Comparison of ENCODE assay signal across 8 mouse cellular contexts in genomic region chr3:110141351-110142302, GRCm38 (mm10). TPM values are rescaled to one million over a fixed set of nuclear protein-coding genes. Genes with fewer than 3 reads are reported as not detected.
DNase-seq lines count a peak whose midpoint lies in the region; ATAC-seq and TF ChIP-seq lines count a peak whose summit lies in the region.

No protein-coding gene starts in this region.

- no peak for TF ChIP-seq POLR2A in thymus, adult 2 months (IDR thresholded peaks at IDR 0.05; ENCODE audit: control insufficient read depth, extremely low read depth, insufficient read depth, low read length, poor library complexity)
- no peak for TF ChIP-seq POLR2A in liver, adult 2 months (IDR thresholded peaks at IDR 0.05; ENCODE audit: extremely low read depth, insufficient read depth, low read length)

- intact Hi-C loops in gastrocnemius, postnatal 14 days (cut with DNase I; ENCODE audit: low total_unique reads): no loop called here

- no peak for TF ChIP-seq CTCF in thymus, adult 2 months (IDR thresholded peaks at IDR 0.05; ENCODE audit: borderline replicate concordance, control insufficient read depth, extremely low read depth, insufficient read depth, low read length, poor library complexity)
- 0 out of 2 replicates have a peak, but pooled peaks have one; percentile 17 for TF ChIP-seq CTCF in liver, adult 2 months (IDR thresholded peaks at IDR 0.05; ENCODE audit: low read depth, low read length)

- H3K27me3 ChIP-seq in thymus, adult 2 months (ENCODE audit: control insufficient read depth, insufficient read depth, low read length): peaks cover 13% of the 10 kb centered on the region
- peaks cover 18% of the 10 kb centered on the region; the same call in 1 of the 2 replicates for H3K27me3 ChIP-seq in kidney, embryonic 16.5 days (ENCODE audit: insufficient read depth, low read length)
- peaks cover 15% of the 10 kb centered on the region for H3K27me3 ChIP-seq in liver, adult 2 months (ENCODE audit: control insufficient read depth, insufficient read depth, low read length)
- no peaks in the 10 kb centered on the region for H3K27me3 ChIP-seq in neural tube, embryonic 11.5 days (ENCODE audit: control insufficient read depth, insufficient read depth, low read length)

- no peak overlapping the region for H3K27ac ChIP-seq in thymus, adult 2 months (ENCODE audit: control insufficient read depth, insufficient read depth, low read length)
- no peak overlapping the region for H3K27ac ChIP-seq in kidney, embryonic 16.5 days (ENCODE audit: low read length)
- no peak overlapping the region for H3K27ac ChIP-seq in liver, adult 2 months (replicated peaks; ENCODE audit: insufficient read depth, low read depth, low read length)
- no peak overlapping the region for H3K27ac ChIP-seq in neural tube, embryonic 11.5 days (ENCODE audit: low read depth, low read length)

- peak; percentile 12 for DNase-seq in thymus, postnatal 14 days
- no peak for DNase-seq in thymus, adult 2 months
- DNase-seq in cerebellum, postnatal 14 days: peak; percentile 85 to 86
- peak; percentile 13 for DNase-seq in gastrocnemius, postnatal 14 days
- peak; percentile 12 for DNase-seq in liver, adult 2 months (ENCODE audit: extremely low read depth, low read depth, low spot score)
- DNase-seq in neural tube, embryonic 11.5 days (ENCODE audit: low spot score): peak; percentile 61

- no peak overlapping the region for H3K9ac ChIP-seq in kidney, embryonic 16.5 days (replicated peaks; ENCODE audit: low read length)
- no peak overlapping the region for H3K9ac ChIP-seq in liver, adult 2 months (ENCODE audit: low read depth, low read length)
- peak overlapping the region; percentile 58 for H3K9ac ChIP-seq in neural tube, embryonic 11.5 days (ENCODE audit: low read length)

- H3K36me3 ChIP-seq in thymus, adult 2 months (ENCODE audit: control insufficient read depth, insufficient read depth, low read length): no peaks in the 10 kb centered on the region
- H3K36me3 ChIP-seq in kidney, embryonic 16.5 days (ENCODE audit: insufficient read depth, low read length): no peaks in the 10 kb centered on the region
- no peaks in the 10 kb centered on the region for H3K36me3 ChIP-seq in liver, adult 2 months (ENCODE audit: control insufficient read depth, insufficient read depth, low read length)
- H3K36me3 ChIP-seq in neural tube, embryonic 11.5 days (ENCODE audit: control insufficient read depth, insufficient read depth, low read length): no peaks in the 10 kb centered on the region

- no peak overlapping the region for H3K4me3 ChIP-seq in thymus, adult 2 months (ENCODE audit: control insufficient read depth, insufficient read depth, low read length)
- peak overlapping the region; percentile 60 for H3K4me3 ChIP-seq in kidney, embryonic 16.5 days (ENCODE audit: low read length)
- no peak overlapping the region for H3K4me3 ChIP-seq in liver, adult 2 months (ENCODE audit: insufficient read depth, low read depth, low read length)
- H3K4me3 ChIP-seq in neural tube, embryonic 11.5 days (ENCODE audit: low read depth, low read length): peak overlapping the region; percentile 64

- H3K79me2 ChIP-seq in liver, adult 2 months (ENCODE audit: control insufficient read depth, insufficient read depth, low read length): no peaks in the 10 kb centered on the region

- peak overlapping the region; percentile 99 for H3K4me2 ChIP-seq in kidney, embryonic 16.5 days (replicated peaks; ENCODE audit: low read depth, low read length)
- H3K4me2 ChIP-seq in neural tube, embryonic 11.5 days (ENCODE audit: low read depth): peak overlapping the region; percentile 99

- WGBS in thymus, adult 2 months: 7% methylated on average over 13 of the region's 13 CpGs
- WGBS in kidney, embryonic 16.5 days: 4% methylated on average over 13 of the region's 13 CpGs
- 4% methylated on average over 13 of the region's 13 CpGs for WGBS in liver, adult 2 months
- 3% methylated on average over 13 of the region's 13 CpGs for WGBS in neural tube, embryonic 11.5 days

- peaks cover 3% of the 10 kb centered on the region; the same call in 1 of the 2 replicates for H3K4me1 ChIP-seq in thymus, adult 2 months (replicated peaks; ENCODE audit: control insufficient read depth, insufficient read depth, low read length)
- peaks cover 9% of the 10 kb centered on the region for H3K4me1 ChIP-seq in kidney, embryonic 16.5 days (ENCODE audit: insufficient read depth, low read length)
- peaks cover 3% of the 10 kb centered on the region; the same call in 1 of the 2 replicates for H3K4me1 ChIP-seq in liver, adult 2 months (ENCODE audit: control insufficient read depth, insufficient read depth, low read length)
- peaks cover 2% of the 10 kb centered on the region; the same call in 1 of the 2 replicates for H3K4me1 ChIP-seq in neural tube, embryonic 11.5 days (ENCODE audit: control insufficient read depth, insufficient read depth, low read length)

- H3K9me3 ChIP-seq in kidney, embryonic 16.5 days (ENCODE audit: low read length): no peaks in the 10 kb centered on the region
- H3K9me3 ChIP-seq in neural tube, embryonic 11.5 days (ENCODE audit: control insufficient read depth, low read length): no peaks in the 10 kb centered on the region

- ATAC-seq in kidney, embryonic 16.5 days (ENCODE audit: low FRiP score, low TSS enrichment): peak; percentile 40; the same call in 1 of the 2 replicates
- no peak for ATAC-seq in neural tube, embryonic 11.5 days (ENCODE audit: insufficient read depth, low FRiP score, low TSS enrichment)
- no peak for ATAC-seq in inflammation-experienced regulatory T-cells, adult 6 months

RNA-seq across cellular contexts. Expression of gene Ntng1, which starts 2.2 kb away (rescaled TPM):
- 0.07 and 0.13 TPM in 2 replicates for polyA plus RNA-seq in thymus, adult 2 months (2012; rRNA removed)
- under 1 TPM; 0.60 to 0.92 TPM for total RNA-seq in gastrocnemius, postnatal 14 days (2021)
- polyA plus RNA-seq in kidney, embryonic 16.5 days (2015; fragmentation: Nextera tagmentation; extraction: Ambion mirVana): 1.0 and 1.1 TPM in 2 replicates
- under 0.01 TPM in 1 of 2 replicates, not detected in the other for total RNA-seq in liver, adult 2 months (2014; rRNA removed)
- polyA plus RNA-seq in liver, adult 2 months (2012; rRNA removed): not detected in 2 replicates
- 6.9 and 7.5 TPM in 2 replicates for polyA plus RNA-seq in neural tube, embryonic 11.5 days (2014; fragmentation: Nextera tagmentation; extraction: Ambion mirVana)
- under 1 TPM in 1 of 3 experiments, not detected in 2; 0.16 TPM for polyA plus RNA-seq in inflammation-experienced regulatory T-cells, adult 6 months (2017; shearing (Covaris generic))

Comparison
In these comparisons a context has a peak if more than half of its experiments do, and no peak if none do; other contexts are left out.
1. H3K4me3 ChIP-seq: peak in kidney, embryonic 16.5 days (single experiment) and neural tube, embryonic 11.5 days (single experiment); none in thymus, adult 2 months (single experiment) and liver, adult 2 months (single experiment).